Mouse (Mus musculus) T-helper 2 cell (primary cell): ENCODE measurements at regions not wholly inside any gene's neighbourhood (a gene's known extent, or its start where the extent isn't known, plus 50 kb on each side); places are given as distances from the start of the nearest gene placed in this dataset.

Experiments used
- in situ Hi-C: fragments of 300-600 bp; cut with MboI, MseI; formaldehyde crosslinking; loops from one replicate; pipeline ENCODE4 v1.15.1; 2025; ENCODE audit warnings: high pct_unique_total_duplicates

GRCm38 (mm10) chr13:52702201-52702611 lies 119.2 kb downstream of the Syk start:
- in situ Hi-C loops, result loop anchor here (10.0 kb wide), 1 partner anchor 153 kb away; no protein-coding TSS in a partner anchor

GRCm38 (mm10) chr13:52703401-52704164 lies 120.6 kb downstream of the Syk start:
- in situ Hi-C loops, result loop anchor here (10.0 kb wide), 1 partner anchor 151 kb away; no protein-coding TSS in a partner anchor

- in situ Hi-C loops, result loop anchor here (10.0 kb wide), 1 partner anchor 150 kb away; no protein-coding TSS in a partner anchor
These were observed 121.7 kb downstream of the Syk start for GRCm38 (mm10) chr13:52704673-52705072.

- in situ Hi-C loops, result loop anchor here (10.0 kb wide), 1 partner anchor 145 kb away; no protein-coding TSS in a partner anchor
These were observed 126.6 kb downstream of the Syk start for GRCm38 (mm10) chr13:52709580-52709979.

GRCm38 (mm10) chr13:52711713-52712369 lies 128.9 kb downstream of the Syk start:
- in situ Hi-C loops, result loop anchor here (5.0 kb wide), 1 partner anchor 275 kb away; no protein-coding TSS in a partner anchor

- in situ Hi-C loops, result no loop called here
These were observed 138.5 kb downstream of the Syk start for GRCm38 (mm10) chr13:52721463-52721862.

GRCm38 (mm10) chr13:52722718-52723117 lies 139.7 kb downstream of the Syk start:
- in situ Hi-C loops, result no loop called here

- in situ Hi-C loops, result no loop called here
These were observed 143.1 kb downstream of the Syk start for GRCm38 (mm10) chr13:52726043-52726442.

- in situ Hi-C loops, result no loop called here
These were observed 143.6 kb downstream of the Syk start for GRCm38 (mm10) chr13:52726525-52726924.

- in situ Hi-C loops, result loop anchor here (10.0 kb wide), 1 partner anchor 49 kb away; no protein-coding TSS in a partner anchor
These were observed 152.5 kb downstream of the Syk start for GRCm38 (mm10) chr13:52735453-52735933.

- in situ Hi-C loops, result loop anchor here (10.0 kb wide), 1 partner anchor 49 kb away; no protein-coding TSS in a partner anchor
These were observed 153.1 kb downstream of the Syk start for GRCm38 (mm10) chr13:52735934-52736523.

GRCm38 (mm10) chr13:52738095-52738660 lies 155.2 kb downstream of the Syk start:
- in situ Hi-C loops, result loop anchor here (10.0 kb wide), 1 partner anchor 47 kb away; no protein-coding TSS in a partner anchor

GRCm38 (mm10) chr13:52741371-52741770 lies 158.4 kb downstream of the Syk start:
- in situ Hi-C loops, result no loop called here

GRCm38 (mm10) chr13:52756005-52756404 lies 173.0 kb downstream of the Syk start:
- in situ Hi-C loops, result no loop called here

- in situ Hi-C loops, result no loop called here
These were observed 163.8 kb downstream of the Auh start for GRCm38 (mm10) chr13:52765508-52766181.

GRCm38 (mm10) chr13:52766236-52766635 lies 163.2 kb downstream of the Auh start:
- in situ Hi-C loops, result no loop called here

GRCm38 (mm10) chr13:52769956-52770355 lies 159.5 kb downstream of the Auh start:
- in situ Hi-C loops, result no loop called here

- in situ Hi-C loops, result no loop called here
These were observed 158.0 kb downstream of the Auh start for GRCm38 (mm10) chr13:52771518-52771917.

- in situ Hi-C loops, result no loop called here
These were observed 157.4 kb downstream of the Auh start for GRCm38 (mm10) chr13:52772081-52772480.

- in situ Hi-C loops, result no loop called here
These were observed 152.0 kb downstream of the Auh start for GRCm38 (mm10) chr13:52777396-52778034.
